Mouse (Mus musculus) lung, embryonic 14.5 days (tissue): ENCODE data around the gene Lgr4. TPM values are rescaled to one million over a fixed set of nuclear protein-coding genes. Genes with fewer than 3 reads are reported as not detected.
"Not testable (repeated sequence)": the region's sequence is repeated elsewhere in the genome, so short reads cannot be mapped to it uniquely, and the experiment has no call there.

Source experiments
- ATAC-seq: fragments of 200-750 bp; cut with Nextera tagmentation; 2 replicates; pipeline ENCODE4 v1.8.0; 2017; ENCODE audit warnings: mild to moderate bottlenecking, moderate TSS enrichment, moderate library complexity; ENCODE audit not compliant: insufficient read depth
- DNase-seq: peaks from one replicate; pipeline ENCODE4 v3.0.0-alpha.2; 2015
- H3K27ac ChIP-seq: fragments of 300-500 bp; sonication (generic); 2 replicates; pipeline ENCODE4 v1.5.1; 2014; ENCODE audit warnings: low read depth, mild to moderate bottlenecking, moderate library complexity
- H3K27me3 ChIP-seq: fragments of 300-500 bp; sonication (generic); 2 replicates; pipeline ENCODE4 v1.6.1; 2014; ENCODE audit warnings: low read length, control low read depth; ENCODE audit not compliant: insufficient read depth
- H3K36me3 ChIP-seq: fragments of 300-500 bp; sonication (generic); 2 replicates; pipeline ENCODE4 v1.6.1; 2014; ENCODE audit warnings: control low read depth; ENCODE audit not compliant: insufficient read depth
- H3K4me1 ChIP-seq: fragments of 300-500 bp; sonication (generic); 2 replicates; pipeline ENCODE4 v1.6.1; 2014; ENCODE audit warnings: antibody characterized with exemption, control low read depth; ENCODE audit not compliant: insufficient read depth
- H3K4me2 ChIP-seq: fragments of 300-500 bp; sonication (generic); 2 replicates; pipeline ENCODE4 v1.6.1; 2014; ENCODE audit warnings: mild to moderate bottlenecking
- H3K4me3 ChIP-seq: fragments of 300-500 bp; sonication (generic); 2 replicates; pipeline ENCODE4 v1.5.1; 2014; ENCODE audit warnings: low read depth, low read length
- H3K9ac ChIP-seq: fragments of 300-500 bp; sonication (generic); 2 replicates; pipeline ENCODE4 v1.6.1; 2014
- H3K9me3 ChIP-seq: fragments of 300-500 bp; sonication (generic); 2 replicates; pipeline ENCODE4 v1.6.1; 2016; ENCODE audit warnings: low read depth, low read length, control low read depth
- CTCF ChIP-seq: IDR thresholded peaks from 2 replicates; pipeline ENCODE4 v1.5.1; 2016; ENCODE audit warnings: antibody characterized with exemption, low read depth
- WGBS: fragments of 180-500 bp; shearing (Covaris S2); extraction: QIAGEN DNeasy Blood & Tissue Kit; methylation state at CpG from one replicate; pipeline ENCODE4 v1.1.7; 2014; 5-methylcytosine and 5-hydroxymethylcytosine counted together
- polyA plus RNA-seq: library from polyadenylated mRNA; unstranded; fragments of >200 nt; fragmentation: Nextera tagmentation; extraction: Ambion mirVana; gene quantifications from 2 replicates; pipeline ENCODE4 v1.2.1, GENCODE M21; 2014

The Lgr4 gene
- 3.4 and 3.9 TPM in 2 replicates for polyA plus RNA-seq

- Histone ChIP-seq H3K27me3 (peaks cover 26% of the 10 kb centered on the region), H3K4me3 (peak within 1 kb of the TSS; percentile 68), H3K4me1 (peaks cover 8% of the 10 kb centered on the region; the same call in 1 of the 2 replicates), H3K9me3 (no peaks in the 10 kb centered on the region), H3K36me3 (no peaks in the 10 kb centered on the region), H3K4me2 (peak within 1 kb of the TSS; percentile 81), H3K9ac (peak within 1 kb of the TSS; percentile 77), H3K27ac (peak within 1 kb of the TSS; percentile 96)
- WGBS: under 1% methylated on average over 86 of the region's 111 CpGs
- TF ChIP-seq CTCF: no peak
- peak; percentile 98 for DNase-seq
- ATAC-seq: peak; percentile 99
Observed at GRCm38 (mm10) chr2:109917496-109918413, at the start of gene Lgr4. Gene Lgr4 (plus strand): TSS chr2:109917647.

- 77% methylated on average over 4 of the region's 4 CpGs for WGBS
- H3K4me2 ChIP-seq, H3K36me3 ChIP-seq, DNase-seq, H3K9me3 ChIP-seq, H3K27ac ChIP-seq, H3K4me1 ChIP-seq, H3K9ac ChIP-seq, H3K4me3 ChIP-seq, ATAC-seq, H3K27me3 ChIP-seq: not testable (repeated sequence)
Observed at GRCm38 (mm10) chr2:109879429-109879828, 38.0 kb upstream of the Lgr4 start.

GRCm38 (mm10) chr2:109881111-109881510 lies 36.3 kb upstream of the Lgr4 start:
- ATAC-seq: no peak
- DNase-seq: no peak
- Histone ChIP-seq H3K4me2 (no peak overlapping the region), H3K27me3 (no peaks in the 10 kb centered on the region), H3K27ac (no peak overlapping the region), H3K4me3 (no peak overlapping the region), H3K9ac (no peak overlapping the region), H3K9me3 (no peaks in the 10 kb centered on the region), H3K36me3 (no peaks in the 10 kb centered on the region), H3K4me1 (no peaks in the 10 kb centered on the region)
- no peak for TF ChIP-seq CTCF
- 39% methylated on average over 2 of the region's 2 CpGs for WGBS

GRCm38 (mm10) chr2:109881625-109882024 lies 35.8 kb upstream of the Lgr4 start:
- H3K4me2 ChIP-seq: no peak overlapping the region
- H3K27ac ChIP-seq: no peak overlapping the region
- no peak for TF ChIP-seq CTCF
- H3K4me1 ChIP-seq: no peaks in the 10 kb centered on the region
- H3K9me3 ChIP-seq: no peaks in the 10 kb centered on the region
- no peaks in the 10 kb centered on the region for H3K27me3 ChIP-seq
- no peak overlapping the region for H3K4me3 ChIP-seq
- no peaks in the 10 kb centered on the region for H3K36me3 ChIP-seq
- WGBS: 57% methylated on average over 1 of the region's 1 CpGs
- H3K9ac ChIP-seq: no peak overlapping the region
- no peak for ATAC-seq
- no peak for DNase-seq

GRCm38 (mm10) chr2:109884106-109884505 lies 33.3 kb upstream of the Lgr4 start:
- DNase-seq (no peak), ATAC-seq (no peak)
- 67% methylated on average over 4 of the region's 4 CpGs for WGBS
- Histone ChIP-seq H3K9me3 (no peaks in the 10 kb centered on the region), H3K27ac (no peak overlapping the region), H3K4me3 (no peak overlapping the region), H3K36me3 (no peaks in the 10 kb centered on the region), H3K27me3 (no peaks in the 10 kb centered on the region), H3K9ac (no peak overlapping the region), H3K4me1 (no peaks in the 10 kb centered on the region), H3K4me2 (no peak overlapping the region)
- TF ChIP-seq CTCF: no peak

- no peak overlapping the region for H3K27ac ChIP-seq
- no peaks in the 10 kb centered on the region for H3K4me1 ChIP-seq
- H3K27me3 ChIP-seq: no peaks in the 10 kb centered on the region
- TF ChIP-seq CTCF: no peak
- no peak overlapping the region for H3K9ac ChIP-seq
- no peak overlapping the region for H3K4me3 ChIP-seq
- DNase-seq (no peak), ATAC-seq (no peak)
- WGBS: 58% methylated on average over 4 of the region's 4 CpGs
- no peaks in the 10 kb centered on the region for H3K9me3 ChIP-seq
- H3K36me3 ChIP-seq: no peaks in the 10 kb centered on the region
- H3K4me2 ChIP-seq: no peak overlapping the region
Observed at GRCm38 (mm10) chr2:109884507-109884906, 32.9 kb upstream of the Lgr4 start.

- Histone ChIP-seq H3K4me3 (peak overlapping the region; percentile 96), H3K36me3 (peaks cover 10% of the 10 kb centered on the region), H3K9me3 (no peaks in the 10 kb centered on the region), H3K4me1 (peaks cover 8% of the 10 kb centered on the region), H3K9ac (peak overlapping the region; percentile 95), H3K27ac (no peak overlapping the region), H3K4me2 (peak overlapping the region; percentile 79), H3K27me3 (no peaks in the 10 kb centered on the region)
- 35% methylated on average over 4 of the region's 4 CpGs for WGBS
- DNase-seq: peak; percentile 25
- TF ChIP-seq CTCF: no peak
- ATAC-seq: no peak
Observed at GRCm38 (mm10) chr2:109890068-109890467, 27.4 kb upstream of the Lgr4 start.
